Mouse (Mus musculus): ENCODE measurements around the gene Ptpn12.

Ptpn12 gene

DNA sequence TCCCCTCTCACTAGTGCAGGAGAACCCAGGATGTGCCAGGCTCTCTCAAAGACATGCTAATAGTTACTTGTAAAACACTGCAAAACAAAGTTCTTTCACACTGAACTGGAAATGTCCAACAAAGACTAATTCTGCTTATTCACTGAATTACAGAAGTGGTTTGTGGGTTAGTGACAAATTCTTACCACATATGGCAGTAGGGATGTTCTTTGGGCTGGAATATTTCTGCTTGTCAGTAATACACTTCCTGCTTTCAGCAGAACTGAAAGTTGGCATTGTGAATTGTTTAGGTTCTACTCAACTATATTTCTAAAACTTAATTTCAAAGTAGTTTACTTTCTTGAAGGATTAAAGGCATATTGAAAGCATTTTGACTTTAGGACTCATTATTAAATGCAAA lies 25.5 kb downstream of the Ptpn12 start:
- no peak for DNase-seq (ENCODE audit: low spot score)

DNA sequence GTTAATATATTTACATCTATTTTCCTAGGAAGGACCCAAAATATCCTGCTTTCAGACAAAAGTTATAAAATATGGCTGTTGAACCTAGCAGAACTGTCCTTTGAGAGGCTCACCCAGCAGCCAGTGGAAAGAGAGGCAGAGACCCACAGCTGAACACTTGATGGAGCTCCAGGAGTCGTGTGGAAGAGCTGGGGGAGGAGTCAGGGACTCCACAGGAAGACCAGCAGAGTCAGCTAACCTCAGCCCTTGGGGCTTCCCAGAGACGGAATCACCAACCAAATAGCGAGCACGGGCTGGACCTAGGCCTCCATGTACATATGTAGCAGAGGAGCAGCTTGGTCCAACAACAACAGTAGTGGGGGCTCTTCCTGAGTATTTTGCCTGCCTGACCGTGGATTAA lies 38.6 kb downstream of the Ptpn12 start:
- no peak for DNase-seq (ENCODE audit: low spot score)

DNA sequence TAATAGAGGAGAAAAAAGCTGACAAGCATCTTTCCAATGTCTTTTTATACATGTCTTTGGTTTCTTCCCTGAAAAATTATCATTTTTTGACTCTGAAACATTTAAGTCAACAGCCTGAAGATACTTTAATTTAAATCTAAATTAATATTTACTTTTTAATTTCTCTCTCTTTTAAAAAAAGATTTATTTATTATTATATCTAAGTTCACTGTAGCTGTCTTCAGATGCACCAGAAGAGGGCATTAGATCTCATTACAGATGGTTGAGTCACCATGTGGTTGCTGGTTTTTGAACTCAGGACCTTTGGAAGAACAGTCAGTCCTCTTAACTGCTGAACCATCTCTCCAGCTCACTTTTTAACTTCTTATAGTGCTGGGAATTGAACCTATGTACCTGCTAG lies 44.8 kb downstream of the Ptpn12 start:
- no peak for DNase-seq (ENCODE audit: low spot score)

DNA sequence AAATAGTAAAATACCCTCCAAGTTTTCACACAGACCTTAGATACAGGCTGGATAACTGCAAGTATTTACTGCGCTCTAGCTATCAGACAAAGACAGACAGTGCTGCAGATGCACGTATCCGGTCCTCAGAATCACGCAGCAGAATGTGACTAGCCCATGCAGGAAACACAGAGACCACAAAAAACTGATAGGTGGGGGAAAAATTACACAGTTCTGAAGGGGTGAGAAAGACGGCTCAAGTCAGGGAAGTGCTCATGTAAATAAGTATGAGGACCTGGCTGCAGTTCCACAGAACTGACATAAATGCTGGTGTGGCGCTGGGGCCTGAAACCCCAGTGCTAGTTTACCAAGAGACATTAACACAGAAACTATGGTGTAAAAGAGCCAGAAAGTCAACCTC lies 53.0 kb downstream of the Ptpn12 start:
- no peak for DNase-seq (ENCODE audit: low spot score)

DNA sequence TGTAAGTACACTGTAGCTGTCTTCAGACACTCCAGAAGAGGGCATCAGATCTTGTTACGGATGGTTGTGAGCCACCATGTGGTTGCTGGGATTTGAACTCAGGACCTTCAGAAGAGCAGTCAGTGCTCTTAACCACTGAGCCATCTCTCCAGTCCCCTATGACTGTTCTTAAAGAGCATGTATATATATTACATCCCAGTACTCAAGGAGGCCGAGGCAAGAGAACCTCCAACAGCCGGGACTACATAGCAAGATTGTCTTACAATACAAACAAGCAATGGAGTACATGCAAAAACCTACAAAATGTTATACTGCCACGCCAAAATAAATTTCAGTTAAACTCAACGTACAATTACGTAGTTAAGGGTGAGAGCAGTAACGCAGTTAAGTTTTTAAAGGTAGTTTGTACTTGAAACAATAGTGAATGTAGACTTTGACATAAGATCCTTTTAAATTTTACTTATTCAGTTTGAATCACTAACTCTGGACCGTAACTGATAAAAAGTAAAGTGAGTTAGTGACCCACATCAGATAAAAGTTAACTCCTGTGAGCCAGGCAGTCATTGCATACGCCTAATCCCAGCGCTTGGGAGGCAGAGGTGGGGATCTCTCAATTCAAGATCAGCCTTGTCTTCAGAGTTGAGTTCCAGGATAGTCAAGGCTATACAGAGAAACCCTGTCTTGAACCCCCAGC lies 53.9 kb downstream of the Ptpn12 start:
- DNase-seq (ENCODE audit: low spot score), result no peak

DNA sequence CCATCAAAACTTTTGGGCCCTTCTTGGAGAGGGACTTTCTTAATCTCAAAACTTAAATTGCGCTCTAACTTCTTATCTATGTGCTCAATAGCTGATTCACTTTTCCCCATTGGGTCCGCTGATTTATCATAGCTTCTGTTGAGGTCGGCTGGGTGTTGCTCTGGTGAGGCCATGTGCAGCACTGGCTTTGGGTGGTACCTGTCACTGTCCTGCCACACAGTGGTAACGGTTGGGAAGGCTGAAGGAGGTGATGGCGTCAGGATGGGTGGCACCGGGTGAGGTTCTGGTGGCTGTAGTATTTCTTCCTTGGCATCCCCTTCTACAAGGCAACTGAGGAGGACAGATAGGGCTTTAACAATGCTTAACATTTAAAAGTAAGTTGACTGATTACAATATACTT lies 57.3 kb downstream of the Ptpn12 start:
- no peak for DNase-seq (ENCODE audit: low spot score)

DNA sequence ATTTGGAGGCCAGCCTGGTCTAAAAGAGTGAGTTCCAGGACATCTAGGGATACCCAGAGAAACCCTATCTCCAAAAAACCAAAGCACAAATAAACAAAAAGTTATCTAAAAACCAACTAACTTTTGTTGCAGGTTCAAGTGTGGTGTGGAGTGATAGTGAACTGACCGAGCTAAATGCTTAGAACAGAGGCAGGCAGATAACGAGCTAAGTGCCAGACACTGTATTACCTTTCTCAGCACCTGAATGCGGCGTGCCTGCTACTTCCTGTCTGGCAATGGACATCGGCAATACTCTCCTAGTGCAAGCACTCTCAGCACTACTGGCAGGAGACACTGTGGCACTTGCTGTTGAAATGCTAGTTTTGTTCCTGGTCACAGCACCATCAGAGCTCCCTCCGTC lies 58.2 kb downstream of the Ptpn12 start:
- DNase-seq (ENCODE audit: low spot score), result no peak

DNA sequence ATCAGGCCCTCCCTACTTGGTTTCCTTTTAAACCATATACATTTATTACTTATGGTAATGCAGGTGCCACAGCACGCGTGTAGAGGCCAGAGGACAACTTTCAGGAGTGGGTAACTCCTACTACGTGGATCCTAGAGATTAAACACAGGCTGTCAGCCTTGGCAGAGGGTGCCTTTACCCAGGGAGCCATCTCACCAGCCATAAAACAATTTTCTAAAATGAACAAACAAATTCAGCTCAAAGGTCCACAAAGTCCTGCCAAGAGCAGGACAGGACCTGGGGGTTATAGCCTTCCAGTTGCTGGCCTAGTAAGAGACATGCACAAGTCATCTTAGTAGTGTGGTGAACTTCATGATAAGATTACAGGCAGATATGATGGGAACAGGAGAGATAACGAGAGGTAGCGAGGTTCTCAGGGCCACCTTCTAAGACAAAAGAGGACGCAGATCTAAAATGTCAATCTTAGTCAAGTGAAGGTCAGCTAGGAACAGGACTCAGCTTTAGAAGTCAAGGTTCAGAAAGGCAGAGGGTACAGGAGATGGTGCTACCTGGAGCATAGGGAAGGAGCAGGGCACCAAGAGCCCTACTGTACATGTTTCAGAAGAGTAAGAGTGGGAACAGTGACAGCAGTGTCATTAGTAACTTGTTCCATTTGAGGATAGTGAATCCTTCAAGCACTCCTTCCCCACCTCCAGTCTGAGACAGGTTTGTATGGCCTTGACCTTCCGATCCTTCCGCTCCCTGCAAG lies 65.5 kb downstream of the Ptpn12 start:
- no peak for DNase-seq (ENCODE audit: low spot score)

DNA sequence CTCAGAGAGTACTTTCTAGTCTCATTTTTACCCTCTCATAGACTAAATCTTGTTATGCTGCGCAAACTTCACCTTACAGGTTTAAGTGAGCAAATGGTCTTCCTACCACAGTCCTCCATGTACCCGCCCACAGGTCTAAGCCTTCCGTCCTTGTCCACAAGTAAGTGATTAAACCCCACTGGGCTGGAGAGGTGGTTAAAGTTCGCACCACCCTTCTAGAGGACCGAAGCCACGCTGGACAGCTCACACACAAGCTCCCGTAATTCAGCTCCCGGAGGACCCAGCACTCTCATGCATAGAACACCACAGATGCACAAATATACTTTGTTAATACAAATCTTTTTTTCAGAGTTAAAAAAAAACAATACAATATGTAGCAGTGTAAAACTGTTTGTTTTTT lies 69.4 kb downstream of the Ptpn12 start:
- no peak for DNase-seq (ENCODE audit: low spot score)

DNA sequence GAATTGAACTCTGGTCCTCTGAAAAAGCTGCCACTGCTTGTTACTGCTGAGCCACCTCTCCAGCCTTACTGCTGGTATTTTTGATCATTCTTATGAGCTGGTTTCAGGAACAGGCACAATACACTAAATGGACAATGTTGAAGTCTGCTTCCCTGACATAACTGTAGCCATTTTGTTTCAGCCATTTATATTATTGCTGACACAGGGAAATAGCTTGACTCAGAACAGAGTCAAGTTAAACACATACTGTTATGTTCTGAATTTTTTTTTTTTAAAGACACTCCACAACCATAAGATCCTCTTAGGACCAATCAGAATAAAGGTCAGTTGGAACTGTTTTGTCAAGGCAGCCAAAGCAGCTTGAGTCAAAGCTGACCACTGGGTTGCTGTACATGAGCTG lies 72.2 kb downstream of the Ptpn12 start:
- DNase-seq (ENCODE audit: low spot score), result no peak

DNA sequence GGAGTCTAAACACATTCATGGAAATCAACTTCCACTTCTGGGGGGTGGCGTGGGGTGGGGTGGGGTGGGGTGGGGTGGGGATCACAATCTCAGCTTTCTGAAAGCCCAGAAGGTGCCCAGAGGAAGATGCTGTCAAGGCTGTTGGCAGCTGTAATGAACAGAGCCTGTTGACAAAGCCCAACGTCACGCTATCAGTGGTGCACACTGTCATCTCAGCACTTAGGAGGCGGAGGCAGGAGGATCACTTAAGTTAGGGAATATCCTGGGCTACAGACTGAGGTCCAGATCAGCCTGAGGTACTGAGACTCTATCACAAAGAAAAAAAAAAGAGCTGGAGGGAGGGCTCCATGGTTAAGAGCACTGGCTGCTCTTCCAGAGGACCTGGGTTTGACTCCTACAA lies 81.0 kb downstream of the Ptpn12 start:
- no peak for DNase-seq (ENCODE audit: low spot score)

DNA sequence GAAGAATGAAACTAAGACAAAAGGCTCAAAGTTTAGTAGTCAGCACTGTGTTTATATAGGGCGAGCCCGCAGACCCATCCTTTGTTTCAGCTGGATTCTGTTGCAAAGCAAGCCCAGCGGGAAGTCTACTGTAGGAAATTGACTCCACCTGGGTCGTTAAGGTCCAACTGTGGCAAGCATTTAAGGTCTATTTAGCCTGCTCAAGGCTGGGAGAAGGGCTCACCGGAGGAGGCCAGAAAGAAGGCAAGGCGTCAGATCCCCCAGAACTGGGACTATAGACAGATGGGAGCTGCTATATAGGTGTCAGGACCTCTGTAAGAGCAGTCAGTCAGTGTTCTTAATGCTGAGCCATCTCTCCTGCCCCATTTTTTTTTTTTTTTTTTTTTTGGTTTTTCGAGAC lies 81.7 kb downstream of the Ptpn12 start:
- no peak for DNase-seq (ENCODE audit: low spot score)

DNA sequence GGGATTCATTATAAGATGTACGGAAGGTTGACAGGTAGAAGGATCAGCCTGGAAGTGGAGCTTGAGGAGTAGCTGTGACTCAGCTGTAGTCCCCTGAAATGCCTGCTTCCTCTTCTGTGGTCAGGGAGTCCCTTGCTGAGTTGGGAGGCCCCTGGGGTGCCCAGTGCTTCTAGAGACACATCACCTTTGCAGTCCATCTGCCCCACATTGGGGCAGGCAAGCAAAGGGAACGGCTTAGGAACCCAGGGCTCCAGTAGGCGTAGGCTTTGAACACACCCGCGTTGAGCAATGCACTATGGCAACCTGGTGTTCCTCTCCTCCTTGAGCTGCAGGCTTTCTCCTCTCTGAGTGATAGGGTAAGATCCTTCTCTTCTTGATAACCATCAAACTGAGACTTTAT lies 82.6 kb downstream of the Ptpn12 start:
- no peak for DNase-seq (ENCODE audit: low spot score)

DNA sequence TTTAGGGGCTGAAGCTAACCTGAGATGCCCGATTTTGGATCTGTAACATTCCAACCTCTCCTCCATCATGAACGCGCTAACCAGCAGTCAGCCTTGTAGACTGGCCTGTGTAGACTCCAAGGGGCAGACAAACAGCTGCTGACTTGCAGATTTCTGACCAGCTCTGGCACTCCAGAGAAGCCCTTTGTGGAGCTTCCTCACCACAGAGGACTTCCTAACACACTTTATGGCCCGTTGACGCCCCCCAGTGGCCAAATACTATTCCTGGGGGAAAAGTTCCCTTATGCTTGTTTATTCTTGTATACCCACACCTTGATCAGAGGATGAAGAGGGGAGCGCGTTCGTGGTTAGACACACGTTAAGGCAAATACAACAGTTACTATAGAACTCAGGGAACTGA lies 86.7 kb downstream of the Ptpn12 start:
- peak; percentile 59 for DNase-seq (ENCODE audit: low spot score)

DNA sequence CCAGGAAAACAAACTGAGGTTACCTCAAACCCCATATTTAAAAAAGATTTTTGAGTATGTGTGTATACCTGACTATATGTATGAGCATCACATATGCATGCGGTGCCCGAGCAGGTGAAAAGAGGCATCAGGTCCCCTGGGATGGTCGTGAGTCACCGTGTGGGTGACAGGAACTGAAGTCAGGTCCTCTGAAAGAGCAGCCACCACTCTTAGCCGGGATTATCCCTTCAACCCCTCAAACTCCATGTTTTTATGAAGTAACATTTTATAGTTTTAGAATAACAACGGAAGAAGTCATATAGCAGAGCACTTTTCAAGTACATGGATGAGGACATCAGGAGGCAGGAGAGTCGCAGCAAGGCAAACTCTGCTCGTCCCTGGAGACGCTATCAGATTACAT lies 87.2 kb downstream of the Ptpn12 start:
- DNase-seq (ENCODE audit: low spot score), result no peak

DNA sequence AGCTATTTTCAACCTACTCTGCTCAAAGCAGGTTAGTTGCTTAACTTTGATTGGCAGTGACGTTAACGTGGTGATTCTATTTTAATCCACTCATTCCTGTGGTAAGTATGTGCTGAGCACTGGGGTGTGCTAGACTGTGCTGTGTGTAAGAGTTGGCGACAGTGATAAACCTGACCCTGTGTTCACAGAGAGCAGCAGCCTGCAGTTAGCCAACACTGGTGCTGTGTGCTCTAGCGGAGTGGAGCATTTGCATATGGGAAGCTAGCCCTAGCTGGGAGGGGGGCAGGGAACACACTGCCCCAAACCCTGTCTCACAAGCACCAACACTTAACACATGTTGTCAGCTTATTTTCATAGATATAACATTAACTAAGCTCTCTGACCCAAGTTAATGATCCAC lies 87.8 kb downstream of the Ptpn12 start:
- no peak for DNase-seq (ENCODE audit: low spot score)

DNA sequence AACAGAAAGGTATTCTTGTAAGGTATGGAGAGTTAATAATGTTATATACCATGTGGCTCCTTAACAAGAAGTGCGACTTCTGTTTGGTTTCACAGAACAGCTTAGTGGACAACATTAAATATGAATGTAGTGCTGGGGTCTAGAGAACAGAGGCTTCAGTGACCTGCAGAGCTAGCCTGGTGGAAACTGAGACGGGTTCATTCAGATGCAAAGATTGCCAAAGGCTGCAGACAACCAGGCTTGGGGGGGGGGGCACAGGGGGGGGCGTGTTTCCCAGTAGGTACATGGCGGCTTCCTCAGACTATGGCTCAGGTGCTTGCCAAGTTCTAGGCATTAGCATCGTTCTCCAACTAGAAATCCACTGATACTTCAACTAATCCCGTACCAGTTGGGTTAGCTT lies 91.3 kb downstream of the Ptpn12 start:
- no peak for DNase-seq (ENCODE audit: low spot score)

DNA sequence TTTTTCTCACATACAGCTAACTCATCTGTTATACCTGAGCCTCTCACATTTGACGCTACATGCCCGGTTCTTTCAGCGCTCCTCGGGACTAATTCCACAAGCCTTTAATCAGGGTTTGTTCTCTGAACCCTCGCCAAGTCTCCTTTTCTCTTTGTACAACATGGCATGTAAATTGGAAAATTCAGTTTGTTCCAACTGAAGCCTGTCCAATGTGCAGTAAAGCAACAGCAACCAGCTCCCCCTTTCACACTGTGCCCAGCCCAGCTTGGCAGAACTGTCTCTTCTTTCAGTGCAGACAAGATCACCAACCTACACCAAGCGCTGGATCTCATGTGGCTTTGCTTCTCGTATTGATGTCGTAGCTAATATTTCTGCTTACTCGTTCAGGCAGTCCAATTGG lies 92.4 kb downstream of the Ptpn12 start:
- no peak for DNase-seq (ENCODE audit: low spot score)

DNA sequence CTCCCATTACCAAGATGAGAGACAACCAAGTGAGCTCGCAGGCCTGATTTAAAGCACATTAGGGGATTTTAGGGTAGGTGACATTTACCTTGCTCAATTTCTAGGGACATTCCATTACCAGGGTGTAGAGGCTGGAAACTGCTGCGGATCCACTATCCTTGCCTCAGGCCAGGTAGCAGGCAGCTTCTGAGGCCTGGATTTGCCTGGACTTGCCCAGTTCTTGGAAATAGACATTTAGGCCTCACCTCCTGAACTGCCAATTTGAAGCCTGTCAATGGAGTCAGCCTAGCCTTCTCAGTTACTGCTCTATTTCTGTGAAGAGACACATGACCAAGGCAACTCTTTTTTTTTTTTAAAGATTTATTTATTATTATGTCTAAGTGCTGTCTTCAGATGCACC lies 94.8 kb downstream of the Ptpn12 start:
- DNase-seq (ENCODE audit: low spot score), result no peak

DNA sequence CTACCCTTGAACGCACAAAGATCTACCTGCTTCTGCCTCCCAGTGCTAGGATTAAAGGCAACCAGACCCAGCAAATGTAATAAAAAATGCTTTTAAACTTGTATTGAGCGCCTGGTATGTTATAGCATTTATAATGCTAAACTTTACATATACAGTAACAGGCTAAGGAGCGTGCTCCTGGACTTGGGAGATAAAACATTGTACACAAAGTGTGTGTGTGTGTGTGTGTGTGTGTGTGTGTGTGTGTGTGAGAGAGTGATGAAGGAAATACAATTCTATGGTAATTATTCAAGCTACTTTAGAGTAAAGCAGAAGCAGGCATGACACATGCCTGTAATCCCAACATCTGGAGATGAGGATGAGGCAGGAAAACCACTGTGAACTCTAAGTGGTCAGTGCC lies 99.4 kb downstream of the Ptpn12 start, which contains the start of gene Rsbn1l:
Rsbn1l (minus strand) TSS at position 101 of the 400 bp plus-strand sequence.
- DNase-seq (ENCODE audit: low spot score), result no peak

DNA sequence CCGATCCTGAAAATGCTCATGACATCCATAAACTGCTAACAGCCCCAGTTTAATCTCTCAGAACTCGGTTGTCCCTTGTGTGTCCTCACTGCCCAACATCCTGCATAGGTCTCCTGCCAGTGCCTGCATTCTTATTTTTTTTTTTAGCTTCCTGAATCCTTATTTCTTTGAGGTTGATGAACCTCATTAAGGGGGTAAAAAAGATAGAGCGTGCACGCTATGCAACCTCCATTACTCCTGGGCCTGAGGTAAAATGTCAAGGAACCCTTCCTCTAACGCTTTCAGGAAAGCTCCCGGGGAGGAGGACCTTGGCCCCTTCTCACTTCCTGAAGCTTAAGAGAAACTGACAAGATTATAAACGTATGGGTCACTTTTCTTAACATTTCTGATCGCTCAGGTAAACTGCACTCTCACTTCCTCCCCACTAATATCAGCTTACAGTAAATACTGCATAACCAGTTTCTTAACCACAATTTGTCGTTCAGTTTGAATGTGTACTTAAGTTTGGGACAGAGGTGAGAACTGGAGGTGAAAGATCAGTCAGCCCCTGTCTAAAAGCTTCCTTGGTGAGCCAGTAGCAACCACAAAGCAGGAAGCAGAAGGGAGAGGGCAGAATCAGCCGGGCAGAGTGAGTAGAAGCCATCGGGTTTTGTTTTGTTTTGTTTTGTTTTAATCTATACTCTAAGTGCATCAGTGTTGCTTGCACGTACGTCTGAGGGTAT lies 100.4 kb downstream of the Ptpn12 start:
- DNase-seq (ENCODE audit: low spot score), result no peak

DNA sequence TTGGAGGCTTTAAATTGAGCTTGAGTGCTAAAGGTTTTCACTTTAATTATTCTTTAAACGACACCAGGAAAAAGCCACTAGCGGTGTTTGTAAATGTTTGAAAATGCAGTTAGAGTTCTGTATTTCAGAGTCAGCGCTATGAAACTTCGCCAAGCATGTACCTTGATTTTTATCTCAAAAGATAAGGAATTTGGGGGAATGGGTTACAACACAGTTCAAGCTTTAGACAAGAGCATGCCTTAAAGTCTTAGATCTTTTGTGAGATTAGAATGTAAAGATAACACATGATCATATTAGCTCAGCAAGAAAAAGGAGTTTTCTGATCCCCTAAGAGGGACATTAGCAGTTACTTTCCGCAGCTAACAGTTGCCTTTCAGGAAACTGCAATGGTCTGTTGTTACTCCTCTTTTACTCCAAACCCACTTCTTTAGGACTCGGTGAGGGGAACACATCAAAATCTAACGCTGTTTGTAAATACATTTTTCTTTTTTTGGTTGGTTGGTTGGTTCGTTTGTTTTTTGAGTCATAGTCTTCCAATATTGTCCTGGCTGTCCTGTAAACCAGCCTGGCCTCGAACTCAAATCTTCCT lies 103.3 kb downstream of the Ptpn12 start:
- no peak for DNase-seq (ENCODE audit: low spot score)

Measured in testis, postnatal 10 days (tissue).